Mouse (Mus musculus) left cerebral cortex, postnatal 14 days (tissue): ENCODE measurements around the gene Slc16a9. TPM values are rescaled to one million over a fixed set of nuclear protein-coding genes. Genes with fewer than 3 reads are reported as not detected.

Experiments used
- DNase-seq, 2 experiments: peaks; one replicate each; pipeline ENCODE4 v3.0.0; 2021 to 2022; ENCODE audit warnings: low spot score in 2 of 2, mixed read lengths in 1 of 2
- intact Hi-C: fragments of 180-260 bp; cut with DNase I; formaldehyde crosslinking; loops from one replicate; pipeline ENCODE4 v1.15.1; 2025
- total RNA-seq, 2 experiments: library from RNA; stranded (reverse); gene quantifications; 2 replicates each; pipeline ENCODE4 v1.2.3; 2021

The Slc16a9 gene
- total RNA-seq, 2 experiments from 2014 or later: 3.4 to 5.7 TPM

GRCm38 (mm10) chr10:70288406-70289327, 43.8 kb downstream of the Slc16a9 start:
- DNase-seq: no peak
- intact Hi-C loops: no loop called here

GRCm38 (mm10) chr10:70292014-70292413, 47.1 kb downstream of the Slc16a9 start:
- DNase-seq: no peak
- intact Hi-C loops: loop anchor here (10.0 kb wide), 2 partner anchors 197 to 627 kb away; partner anchors contain the start of gene Ccdc6

GRCm38 (mm10) chr10:70294094-70294493, 49.2 kb downstream of the Slc16a9 start:
- no peak for DNase-seq
- intact Hi-C loops: loop anchor here (10.0 kb wide), 2 partner anchors 199 to 629 kb away; partner anchors contain the start of gene Ccdc6

GRCm38 (mm10) chr10:70296531-70297366, 51.8 kb downstream of the Slc16a9 start:
- intact Hi-C loops: loop anchor here (2.0 to 10.0 kb wide), 6 partner anchors 99 to 632 kb away; partner anchors contain the start of gene Ccdc6
- DNase-seq: peak; percentile 80 to 85

GRCm38 (mm10) chr10:70299118-70299517, 54.2 kb downstream of the Slc16a9 start:
- DNase-seq: no peak
- intact Hi-C loops: loop anchor here (5.0 to 10.0 kb wide), 5 partner anchors 102 to 634 kb away; partner anchors contain the start of gene Ccdc6

GRCm38 (mm10) chr10:70299653-70300052, 54.8 kb downstream of the Slc16a9 start:
- intact Hi-C loops: loop anchor here (5.0 to 10.0 kb wide), 5 partner anchors 102 to 635 kb away; partner anchors contain the start of gene Ccdc6
- DNase-seq: no peak

- intact Hi-C loops: no loop called here
- no peak for DNase-seq
Observed at GRCm38 (mm10) chr10:70301190-70301589, 56.3 kb downstream of the Slc16a9 start.

- intact Hi-C loops: no loop called here
- DNase-seq: peak in 1 of 2 experiments; percentile 41
Observed at GRCm38 (mm10) chr10:70303203-70303602, 58.3 kb downstream of the Slc16a9 start.

- intact Hi-C loops: no loop called here
- no peak for DNase-seq
Observed at GRCm38 (mm10) chr10:70305683-70306082, 60.8 kb downstream of the Slc16a9 start.

GRCm38 (mm10) chr10:70309416-70309815, 64.5 kb downstream of the Slc16a9 start:
- no peak for DNase-seq
- intact Hi-C loops: no loop called here

GRCm38 (mm10) chr10:70310646-70311045, 65.7 kb downstream of the Slc16a9 start:
- DNase-seq: no peak
- intact Hi-C loops: loop anchor here (10.0 kb wide), 1 partner anchor 914 kb away; no protein-coding TSS in a partner anchor

GRCm38 (mm10) chr10:70315895-70316294, 71.0 kb downstream of the Slc16a9 start:
- intact Hi-C loops: loop anchor here (5.0 to 10.0 kb wide), 4 partner anchors 226 to 909 kb away; no protein-coding TSS in a partner anchor
- no peak for DNase-seq

GRCm38 (mm10) chr10:70316856-70317255, 72.0 kb downstream of the Slc16a9 start:
- intact Hi-C loops: loop anchor here (5.0 to 10.0 kb wide), 4 partner anchors 225 to 908 kb away; no protein-coding TSS in a partner anchor
- no peak for DNase-seq

- no peak for DNase-seq
- intact Hi-C loops: loop anchor here (5.0 to 10.0 kb wide), 4 partner anchors 225 to 907 kb away; no protein-coding TSS in a partner anchor
Observed at GRCm38 (mm10) chr10:70317394-70317965, 72.6 kb downstream of the Slc16a9 start.

GRCm38 (mm10) chr10:70318630-70319029, 73.7 kb downstream of the Slc16a9 start:
- DNase-seq: peak; percentile 84 to 86
- intact Hi-C loops: loop anchor here (2.0 to 10.0 kb wide), 5 partner anchors 224 to 906 kb away; no protein-coding TSS in a partner anchor

- intact Hi-C loops: no loop called here
- no peak for DNase-seq
Observed at GRCm38 (mm10) chr10:70325518-70325917, 80.6 kb downstream of the Slc16a9 start.

GRCm38 (mm10) chr10:70327331-70327730, 82.4 kb downstream of the Slc16a9 start:
- DNase-seq: no peak
- intact Hi-C loops: no loop called here

- no peak for DNase-seq
- intact Hi-C loops: no loop called here
Observed at GRCm38 (mm10) chr10:70328139-70328538, 83.2 kb downstream of the Slc16a9 start.
